Mouse (Mus musculus) heart, adult 2 months (tissue): Measurements from ENCODE around the gene Cypt1. TPM values are rescaled to one million over a fixed set of nuclear protein-coding genes. Genes with fewer than 3 reads are reported as not detected.

Experiments used
- DNase-seq, 2 experiments: peaks; one replicate each; pipeline ENCODE4 v3.0.0; 2021
- H3K27ac ChIP-seq: fragments of 200-600 bp; 2 replicates; pipeline ENCODE4 v1.8.1; 2022
- H3K27me3 ChIP-seq: fragments of 200-500 bp; 2 replicates; pipeline ENCODE4 v1.6.1; 2012; ENCODE audit warnings: mild to moderate bottlenecking, low read length, inconsistent platforms, mixed read lengths; ENCODE audit not compliant: control insufficient read depth, insufficient read depth
- H3K36me3 ChIP-seq: fragments of 200-500 bp; 2 replicates; pipeline ENCODE4 v1.6.1; 2012; ENCODE audit warnings: low read length, inconsistent platforms; ENCODE audit not compliant: control insufficient read depth, insufficient read depth
- H3K4me1 ChIP-seq: fragments of 200-500 bp; 2 replicates; pipeline ENCODE4 v1.6.1; 2011; ENCODE audit warnings: low read length; ENCODE audit not compliant: control insufficient read depth, insufficient read depth
- H3K4me3 ChIP-seq: fragments of 200-600 bp; 2 replicates; pipeline ENCODE4 v1.8.1; 2022
- H3K79me2 ChIP-seq: fragments of 200-500 bp; replicated peaks from 2 replicates; pipeline ENCODE4 v1.6.1; 2012; ENCODE audit warnings: mild to moderate bottlenecking, inconsistent platforms, low read length, moderate library complexity, mixed read lengths; ENCODE audit not compliant: control insufficient read depth, insufficient read depth
- H3K9ac ChIP-seq: fragments of 200-500 bp; 2 replicates; pipeline ENCODE4 v1.6.1; 2012; ENCODE audit warnings: low read depth, mild to moderate bottlenecking, control low read depth, inconsistent platforms, low read length, mixed read lengths
- CTCF ChIP-seq: fragments of 200-600 bp; IDR thresholded peaks from 2 replicates; pipeline ENCODE4 v1.8.1; 2022; ENCODE audit warnings: antibody characterized with exemption, mild to moderate bottlenecking, moderate library complexity
- EP300 ChIP-seq: fragments of 200-500 bp; IDR thresholded peaks from 2 replicates; pipeline ENCODE4 v1.6.1; 2011; ENCODE audit warnings: low read depth, low read length, control low read depth; ENCODE audit not compliant: insufficient read depth
- POLR2A ChIP-seq: fragments of 200-500 bp; IDR thresholded peaks from 2 replicates; pipeline ENCODE4 v1.6.1; 2011; ENCODE audit warnings: mild to moderate bottlenecking, low read depth, low read length, control low read depth; ENCODE audit not compliant: insufficient read depth
- WGBS: fragments of 180-500 bp; shearing (Covaris S2); methylation state at CpG from one replicate; pipeline ENCODE4 v1.1.7; 2018; 5-methylcytosine and 5-hydroxymethylcytosine counted together
- intact Hi-C: fragments of 180-260 bp; cut with DNase I; formaldehyde crosslinking; loops from one replicate; pipeline ENCODE4 v1.15.1; 2025
- long read RNA-seq: library from polyadenylated mRNA; stranded (forward); transcript quantifications from one replicate; pipeline ENCODE4 v2.0.0, GENCODE M21; 2021
- polyA plus RNA-seq: library from polyadenylated mRNA; depleted of rRNA; stranded (reverse); fragments of >200 nt; gene quantifications from 2 replicates; pipeline ENCODE4 v1.2.3, GENCODE M21; 2012; rRNA removed
- total RNA-seq, 2 experiments: library from RNA; stranded (reverse); gene quantifications; 2 replicates each; pipeline ENCODE4 v1.2.3; 2021

Gene Cypt1
- total RNA-seq = not detected
- 0.31 TPM in 1 of 2 replicates, not detected in the other for polyA plus RNA-seq
- long read RNA-seq = 0 reads

DNA sequence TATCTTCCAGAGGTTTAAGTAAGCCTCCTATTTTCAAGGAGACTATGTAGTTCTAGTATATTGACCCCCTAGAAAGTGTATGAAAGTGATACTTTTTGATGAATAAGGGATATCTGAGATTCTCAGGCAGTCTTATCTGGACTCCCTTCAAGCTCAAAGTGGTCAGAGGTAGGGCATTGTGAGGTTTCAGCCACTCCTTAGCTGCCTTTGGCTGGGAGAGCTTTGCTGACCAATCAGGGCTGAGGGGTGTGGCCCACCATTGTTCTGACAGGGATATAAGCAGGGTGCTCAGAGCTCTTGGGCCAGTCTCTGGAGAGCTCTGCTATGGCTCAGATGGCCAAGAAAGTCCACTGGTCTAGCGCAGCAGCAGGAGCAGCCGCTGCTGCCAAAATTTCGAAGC is at the start of gene Cypt1:
TSS of gene Cypt1 (plus strand) at position 301 of the 400 bp plus-strand sequence.
- H3K27me3 ChIP-seq = no peaks in the 10 kb centered on the region
- TF ChIP-seq EP300 = no peak
- no peak for TF ChIP-seq POLR2A
- TF ChIP-seq CTCF = no peak
- 88% methylated on average over 3 of the region's 3 CpGs for WGBS
- no peaks in the 10 kb centered on the region for H3K4me1 ChIP-seq
- intact Hi-C loops = no loop called here
- H3K36me3 ChIP-seq = no peaks in the 10 kb centered on the region
- no peak for DNase-seq
- H3K79me2 ChIP-seq = no peaks in the 10 kb centered on the region
- no peak within 1 kb of the TSS for H3K4me3 ChIP-seq
- no peak within 1 kb of the TSS for H3K9ac ChIP-seq
- H3K27ac ChIP-seq = no peak within 1 kb of the TSS

DNA sequence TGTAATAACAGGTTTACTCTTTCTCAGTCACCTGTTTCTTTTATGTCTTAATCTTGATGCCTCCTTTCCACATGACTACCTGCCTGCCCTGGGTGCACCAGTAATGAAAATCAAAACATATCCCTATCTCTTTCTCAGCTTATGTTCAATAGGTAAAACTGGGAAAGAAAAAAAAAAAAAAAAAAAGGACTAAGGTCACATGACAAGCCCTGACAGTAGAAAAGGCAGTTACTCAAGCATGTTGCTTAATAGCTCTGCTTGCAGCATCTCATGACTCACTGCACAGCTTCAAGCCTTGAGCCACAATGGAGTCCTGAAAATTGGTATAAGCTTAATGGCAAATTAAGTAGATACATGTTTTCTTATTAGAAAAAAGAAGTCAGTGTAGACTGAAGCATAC is 24.1 kb downstream of the Cypt1 start:
- Histone ChIP-seq H3K27ac (no peak overlapping the region), H3K4me1 (no peaks in the 10 kb centered on the region), H3K79me2 (no peaks in the 10 kb centered on the region), H3K4me3 (no peak overlapping the region), H3K9ac (no peak overlapping the region), H3K36me3 (no peaks in the 10 kb centered on the region), H3K27me3 (no peaks in the 10 kb centered on the region)
- TF ChIP-seq POLR2A (no peak), EP300 (no peak), CTCF (no peak)
- no peak for DNase-seq
- intact Hi-C loops = no loop called here

DNA sequence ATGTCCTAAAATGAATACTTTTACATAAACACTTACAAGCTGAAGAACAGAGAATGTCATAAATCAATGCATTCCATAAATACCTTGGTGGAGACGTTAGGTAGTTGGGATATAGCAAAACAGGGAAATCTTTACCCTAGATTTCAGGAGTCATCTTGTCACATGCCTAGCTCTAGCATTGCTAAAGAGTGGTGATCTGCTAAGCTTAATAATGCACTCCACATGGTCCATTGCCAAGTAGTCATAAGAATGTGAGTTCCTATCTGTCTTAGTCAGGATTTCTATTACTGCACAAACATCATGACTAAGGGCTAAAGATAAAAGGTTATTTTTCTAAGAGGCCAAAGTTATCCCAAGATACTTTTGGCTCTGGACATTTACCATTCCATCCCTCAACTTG is 34.4 kb downstream of the Cypt1 start:
- intact Hi-C loops = no loop called here
- H3K9ac ChIP-seq = no peak overlapping the region
- WGBS = 23% methylated on average over 1 of the region's 1 CpGs
- no peaks in the 10 kb centered on the region for H3K79me2 ChIP-seq
- no peak for TF ChIP-seq EP300
- TF ChIP-seq POLR2A = no peak
- no peak for TF ChIP-seq CTCF
- no peak for DNase-seq
- no peaks in the 10 kb centered on the region for H3K4me1 ChIP-seq
- H3K27me3 ChIP-seq = no peaks in the 10 kb centered on the region
- H3K4me3 ChIP-seq = no peak overlapping the region
- no peaks in the 10 kb centered on the region for H3K36me3 ChIP-seq
- H3K27ac ChIP-seq = no peak overlapping the region

DNA sequence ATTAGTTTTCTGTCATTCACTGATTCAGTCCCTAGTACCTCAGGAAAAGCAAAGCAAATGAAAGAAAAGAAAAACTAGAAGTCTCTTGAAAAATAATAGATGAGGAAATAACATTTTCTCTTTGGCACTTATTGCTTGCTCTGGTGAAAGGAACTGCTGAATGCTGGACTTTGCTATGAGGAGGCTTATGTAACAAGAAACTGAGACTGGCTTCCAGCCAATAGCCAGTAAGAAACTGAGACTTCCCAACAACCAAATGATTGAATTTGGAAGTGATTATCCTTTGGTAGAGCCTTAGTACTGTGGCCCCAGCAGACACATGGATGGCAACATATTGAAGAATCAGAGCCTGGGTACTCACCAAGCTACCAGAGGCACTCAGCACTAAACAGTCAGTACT is 35.8 kb downstream of the Cypt1 start:
- no peak overlapping the region for H3K27ac ChIP-seq
- no peak for TF ChIP-seq CTCF
- no peak for TF ChIP-seq POLR2A
- no peak for TF ChIP-seq EP300
- intact Hi-C loops = no loop called here
- no peak for DNase-seq
- no peaks in the 10 kb centered on the region for H3K79me2 ChIP-seq
- H3K4me3 ChIP-seq = no peak overlapping the region
- no peaks in the 10 kb centered on the region for H3K4me1 ChIP-seq
- H3K27me3 ChIP-seq = no peaks in the 10 kb centered on the region
- no peaks in the 10 kb centered on the region for H3K36me3 ChIP-seq
- no peak overlapping the region for H3K9ac ChIP-seq

Other genes starting within 250 kb of the Cypt1 start
- gene Maoa, start 96.8 kb downstream of the Cypt1 start, total RNA-seq = 1 to 10 TPM; 2.3 TPM
- 0.94 and 2.0 TPM in 2 replicates for gene Maoa, start 96.8 kb downstream of the Cypt1 start, polyA plus RNA-seq